In genomic region chr11:120231379-120231778, GRCm38 (mm10) we compare ENCODE assay signal across 8 mouse cellular contexts. TPM values are rescaled to one million over a fixed set of nuclear protein-coding genes. Genes with fewer than 3 reads are reported as not detected.
DNase-seq lines count a peak whose midpoint lies in the region; ATAC-seq and TF ChIP-seq lines count a peak whose summit lies in the region.

No protein-coding gene starts in this region.

- H3K79me2 ChIP-seq in CH12.LX (replicated peaks; ENCODE audit: control insufficient read depth, extremely low read depth, insufficient read depth, poor library complexity, severe bottlenecking): no peaks in the 10 kb centered on the region

- peak overlapping the region; percentile 75 for H3K9ac ChIP-seq in CH12.LX (ENCODE audit: insufficient read depth, low read depth)
- H3K9ac ChIP-seq in forebrain, embryonic 11.5 days (ENCODE audit: low read length): peak overlapping the region; percentile 99
- H3K9ac ChIP-seq in heart, embryonic 16.5 days (ENCODE audit: low read length): peak overlapping the region; percentile 93
- peak overlapping the region; percentile 69 for H3K9ac ChIP-seq in liver, embryonic 16.5 days (ENCODE audit: low read depth, low read length)
- peak overlapping the region; percentile 98 for H3K9ac ChIP-seq in neural tube, embryonic 13.5 days

- TF ChIP-seq CTCF in CH12.LX (conservative IDR thresholded peaks at IDR 0.05 in 1 of 2, IDR thresholded peaks at IDR 0.05 in 1 of 2; ENCODE audit: low read depth in 2 of 2, low read length in 2 of 2): no peak
- no peak for TF ChIP-seq CTCF in testis, adult 2 months (IDR thresholded peaks at IDR 0.05; ENCODE audit: control insufficient read depth, insufficient read depth, insufficient replicate concordance, low read depth, low read length)

- TF ChIP-seq RAD21 in CH12.LX (IDR thresholded peaks at IDR 0.05; ENCODE audit: low read depth, low read length): no peak

- no peak overlapping the region for H3K4me2 ChIP-seq in CH12.LX (ENCODE audit: insufficient read depth, low read depth, poor library complexity, severe bottlenecking)
- peak overlapping the region; percentile 99 for H3K4me2 ChIP-seq in forebrain, embryonic 11.5 days (ENCODE audit: low read depth, low read length, severe bottlenecking)
- peak overlapping the region; percentile 90 for H3K4me2 ChIP-seq in heart, embryonic 16.5 days (ENCODE audit: low read depth, low read length)
- peak overlapping the region; percentile 84 for H3K4me2 ChIP-seq in liver, embryonic 16.5 days (ENCODE audit: low read depth, low read length)
- peak overlapping the region; percentile 99 for H3K4me2 ChIP-seq in neural tube, embryonic 13.5 days

- peak overlapping the region; percentile 55 to 84 (median 57) for H3K4me3 ChIP-seq in CH12.LX (replicated peaks in 1 of 3; ENCODE audit: low read depth in 2 of 3, low read length in 2 of 3, poor library complexity in 1 of 3)
- peak overlapping the region; percentile 96 for H3K4me3 ChIP-seq in forebrain, embryonic 11.5 days (ENCODE audit: low read depth, low read length)
- peak overlapping the region; percentile 83 for H3K4me3 ChIP-seq in heart, embryonic 16.5 days (ENCODE audit: low read length)
- peak overlapping the region; percentile 70 for H3K4me3 ChIP-seq in liver, embryonic 16.5 days (ENCODE audit: low read depth, low read length)
- peak overlapping the region; percentile 79 for H3K4me3 ChIP-seq in neural tube, embryonic 13.5 days
- peak overlapping the region; percentile 82 for H3K4me3 ChIP-seq in testis, adult 2 months (ENCODE audit: control insufficient read depth, low read depth, low read length)

- peak; percentile 83 for DNase-seq in CH12.LX (ENCODE audit: extremely low read depth)
- DNase-seq in c-Kit-positive CD71-positive TER-119-negative erythroid progenitor cells, embryonic 14.5 days (ENCODE audit: low read depth): peak; percentile 93
- peak; percentile 100 for DNase-seq in forebrain, embryonic 11.5 days (ENCODE audit: low spot score)
- peak; percentile 100 for DNase-seq in kidney, postnatal 4 days

- TF ChIP-seq EP300 in CH12.LX (IDR thresholded peaks at IDR 0.05; ENCODE audit: low read length): no peak

- peak; percentile 75 for ATAC-seq in forebrain, embryonic 11.5 days (replicated peaks; ENCODE audit: low FRiP score)
- peak; percentile 61 for ATAC-seq in heart, embryonic 16.5 days (replicated peaks; ENCODE audit: extremely low read depth, insufficient read depth, low FRiP score)
- ATAC-seq in liver, embryonic 16.5 days (ENCODE audit: low read depth): peak; percentile 49
- ATAC-seq in neural tube, embryonic 13.5 days (ENCODE audit: low read depth): peak; percentile 70

- peak overlapping the region; percentile 70; the same call in 1 of the 2 replicates for H3K27ac ChIP-seq in CH12.LX (ENCODE audit: insufficient read depth, low read depth)
- H3K27ac ChIP-seq in forebrain, embryonic 11.5 days (ENCODE audit: low read depth, low read length): peak overlapping the region; percentile 95
- H3K27ac ChIP-seq in heart, embryonic 16.5 days (ENCODE audit: low read length): peak overlapping the region; percentile 95
- peak overlapping the region; percentile 64 for H3K27ac ChIP-seq in liver, embryonic 16.5 days (ENCODE audit: low read length)
- H3K27ac ChIP-seq in neural tube, embryonic 13.5 days (replicated peaks): peak overlapping the region; percentile 99
- H3K27ac ChIP-seq in testis, adult 2 months (ENCODE audit: control insufficient read depth, insufficient read depth, low read depth, low read length): no peak overlapping the region

- in situ Hi-C loops in CH12.LX (cut with MboI; ENCODE audit: low pct_ligation_motif_present, low pct_unique_long_range_greater_than_20kb, low sequenced_read_pairs): no loop called here

- H3K4me1 ChIP-seq in CH12.LX (ENCODE audit: control insufficient read depth in 1 of 2, insufficient read depth in 2 of 2): peaks cover 0 to 3% of the 10 kb centered on the region in 2 experiments; a peak in 2 of 4 replicates
- H3K4me1 ChIP-seq in forebrain, embryonic 11.5 days (replicated peaks; ENCODE audit: control insufficient read depth, insufficient read depth, low read length): peaks cover 31% of the 10 kb centered on the region
- peaks cover 42% of the 10 kb centered on the region for H3K4me1 ChIP-seq in heart, embryonic 16.5 days (ENCODE audit: control insufficient read depth, insufficient read depth, low read length)
- H3K4me1 ChIP-seq in liver, embryonic 16.5 days (ENCODE audit: control insufficient read depth, low read depth, low read length): peaks cover 37% of the 10 kb centered on the region
- peaks cover 46% of the 10 kb centered on the region for H3K4me1 ChIP-seq in neural tube, embryonic 13.5 days (replicated peaks)
- H3K4me1 ChIP-seq in testis, adult 2 months (ENCODE audit: control insufficient read depth, insufficient read depth, low read length): peaks cover 31% of the 10 kb centered on the region

- dilution Hi-C loops in CH12.LX (cut with MboI; ENCODE audit: extremely low pct_ligation_motif_present, extremely low pct_unique_long_range_greater_than_20kb, low sequenced_read_pairs): no loop called here

- TF ChIP-seq POLR2A in CH12.LX (IDR thresholded peaks at IDR 0.05; ENCODE audit: low read depth, low read length): peak; percentile 52; the same call in 1 of the 2 replicates
- 0 out of 2 replicates have a peak, but pooled peaks have one; percentile 26 for TF ChIP-seq POLR2A in testis, adult 2 months (IDR thresholded peaks at IDR 0.05; ENCODE audit: control insufficient read depth, low read depth, low read length)

- H3K27me3 ChIP-seq in CH12.LX (replicated peaks): peaks cover 23% of the 10 kb centered on the region
- H3K27me3 ChIP-seq in forebrain, embryonic 11.5 days (ENCODE audit: control insufficient read depth, insufficient read depth, low read length): no peaks in the 10 kb centered on the region
- H3K27me3 ChIP-seq in heart, embryonic 16.5 days (ENCODE audit: control insufficient read depth, insufficient read depth, low read length): no peaks in the 10 kb centered on the region
- H3K27me3 ChIP-seq in liver, embryonic 16.5 days (ENCODE audit: control insufficient read depth, insufficient read depth, low read depth, low read length): peaks cover 88% of the 10 kb centered on the region
- H3K27me3 ChIP-seq in neural tube, embryonic 13.5 days: no peaks in the 10 kb centered on the region
- no peaks in the 10 kb centered on the region for H3K27me3 ChIP-seq in testis, adult 2 months (ENCODE audit: control insufficient read depth, insufficient read depth, low read length)

- WGBS in forebrain, embryonic 11.5 days: under 1% methylated on average over 27 of the region's 27 CpGs
- under 1% methylated on average over 27 of the region's 27 CpGs for WGBS in heart, embryonic 16.5 days
- WGBS in liver, embryonic 16.5 days (ENCODE audit: insufficient replicate concordance): under 1% methylated on average over 27 of the region's 27 CpGs
- WGBS in neural tube, embryonic 13.5 days: under 1% methylated on average over 27 of the region's 27 CpGs

- no peaks in the 10 kb centered on the region for H3K36me3 ChIP-seq in CH12.LX (replicated peaks in 1 of 2; ENCODE audit: control insufficient read depth in 1 of 2, insufficient read depth in 1 of 2, low read length in 1 of 2)
- no peaks in the 10 kb centered on the region for H3K36me3 ChIP-seq in forebrain, embryonic 11.5 days (ENCODE audit: control insufficient read depth, insufficient read depth, low read length)
- no peaks in the 10 kb centered on the region for H3K36me3 ChIP-seq in heart, embryonic 16.5 days (ENCODE audit: control insufficient read depth, insufficient read depth)
- no peaks in the 10 kb centered on the region for H3K36me3 ChIP-seq in liver, embryonic 16.5 days (ENCODE audit: control insufficient read depth, insufficient read depth)
- H3K36me3 ChIP-seq in neural tube, embryonic 13.5 days: no peaks in the 10 kb centered on the region
- H3K36me3 ChIP-seq in testis, adult 2 months (ENCODE audit: control insufficient read depth, insufficient read depth, low read length): no peaks in the 10 kb centered on the region

- peaks cover 56% of the 10 kb centered on the region for H3K9me3 ChIP-seq in CH12.LX (replicated peaks; ENCODE audit: low read length)
- H3K9me3 ChIP-seq in forebrain, embryonic 11.5 days (ENCODE audit: control insufficient read depth, low read length): no peaks in the 10 kb centered on the region
- no peaks in the 10 kb centered on the region for H3K9me3 ChIP-seq in heart, embryonic 16.5 days (replicated peaks; ENCODE audit: control insufficient read depth, low read length)
- no peaks in the 10 kb centered on the region for H3K9me3 ChIP-seq in liver, embryonic 16.5 days (replicated peaks; ENCODE audit: control insufficient read depth, low read length)
- H3K9me3 ChIP-seq in neural tube, embryonic 13.5 days: no peaks in the 10 kb centered on the region

TF ChIP-seq in CH12.LX, 34 proteins besides CTCF, POLR2A, EP300 and RAD21 (continues in another document):
- no peak for TF ChIP-seq POLR2AphosphoS2 (IDR thresholded peaks at IDR 0.05; ENCODE audit: low read depth, low read length)
- TF ChIP-seq USF1 (IDR thresholded peaks at IDR 0.05; ENCODE audit: low read depth, low read length): no peak
- TF ChIP-seq MAX (IDR thresholded peaks at IDR 0.05; ENCODE audit: low read length): no peak
- no peak for TF ChIP-seq MAFK (IDR thresholded peaks at IDR 0.05; ENCODE audit: insufficient replicate concordance, low read length)
- TF ChIP-seq CHD1 (IDR thresholded peaks at IDR 0.05; ENCODE audit: low read depth, low read length): no peak
- TF ChIP-seq TCF12 (IDR thresholded peaks at IDR 0.05; ENCODE audit: low read depth, low read length): peak; percentile 42; the same call in 1 of the 2 replicates
- no peak for TF ChIP-seq ZC3H11A (IDR thresholded peaks at IDR 0.05; ENCODE audit: low read depth, low read length)
- TF ChIP-seq ETS1 (conservative IDR thresholded peaks at IDR 0.05; ENCODE audit: low read depth, low read length): no peak
- TF ChIP-seq MEF2A (IDR thresholded peaks at IDR 0.05; ENCODE audit: borderline replicate concordance, low read depth, low read length): 0 out of 2 replicates have a peak, but pooled peaks have one; percentile 33
- no peak for TF ChIP-seq ZMIZ1 (IDR thresholded peaks at IDR 0.05; ENCODE audit: low read depth, low read length)
- peak; percentile 51; the same call in 1 of the 2 replicates for TF ChIP-seq HCFC1 (IDR thresholded peaks at IDR 0.05; ENCODE audit: low read depth, low read length)
- no peak for TF ChIP-seq KAT2A (IDR thresholded peaks at IDR 0.05; ENCODE audit: insufficient replicate concordance, low read length)

RNA-seq across cellular contexts. Expression of gene Bahcc1, which starts 1.4 kb away (rescaled TPM):
- total RNA-seq in CH12.LX (2012; rRNA removed): 0.04 TPM in 2 replicates
- not detected in 2 replicates for total RNA-seq in CH12.LX (2014; rRNA removed)
- polyA plus RNA-seq in CH12.LX (2012; ENCODE audit: insufficient read length, low read depth): not detected in 2 replicates
- polyA plus RNA-seq in forebrain, embryonic 11.5 days (2014; fragmentation: Nextera tagmentation; extraction: Ambion mirVana): 25.2 and 30.3 TPM in 2 replicates
- polyA plus RNA-seq in heart, embryonic 16.5 days (2015; fragmentation: Nextera tagmentation; extraction: Ambion mirVana): 4.6 and 4.7 TPM in 2 replicates
- polyA plus RNA-seq in liver, embryonic 16.5 days (2015; fragmentation: Nextera tagmentation; extraction: Ambion mirVana): 0.84 TPM in 2 replicates
- polyA plus RNA-seq in neural tube, embryonic 13.5 days (2015; fragmentation: Nextera tagmentation; extraction: Ambion mirVana): 13.6 and 15.3 TPM in 2 replicates
- polyA plus RNA-seq in testis, adult 2 months (2012; rRNA removed): 2.3 and 2.9 TPM in 2 replicates
